Mouse (Mus musculus): Measurements from ENCODE around the gene Abcc5.

Gene Abcc5

DNA sequence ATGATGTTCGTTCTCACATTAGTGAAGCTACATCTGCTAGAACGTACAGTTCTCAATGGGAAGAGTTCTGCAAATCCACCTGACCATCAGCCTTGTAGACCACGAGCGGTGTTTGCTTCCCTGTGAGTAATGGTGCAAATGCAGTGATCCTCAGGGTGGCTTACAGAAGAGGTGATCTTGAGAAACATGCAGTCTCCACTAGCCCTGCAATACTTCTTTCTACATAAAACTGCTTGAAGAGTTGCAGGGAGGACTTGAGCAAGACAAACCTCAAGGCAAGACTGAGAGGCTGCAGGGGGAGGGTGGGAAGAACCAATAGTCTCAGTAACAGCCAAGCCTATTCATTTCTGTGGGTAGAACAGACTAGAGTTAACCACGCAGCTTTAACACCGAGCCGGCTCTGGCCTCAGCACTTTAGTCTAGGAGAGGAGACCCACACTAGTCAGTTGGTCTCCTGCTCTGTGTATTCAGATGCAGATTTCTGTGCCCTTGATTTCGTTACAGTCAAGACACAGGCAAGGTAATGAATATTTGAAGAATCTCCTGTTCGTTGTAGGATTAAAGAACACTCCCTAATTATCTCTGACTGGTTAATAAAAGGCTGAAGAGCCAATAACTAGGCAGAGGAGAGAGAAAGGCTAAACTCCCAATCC lies 66.4 kb downstream of the Abcc5 start:
- no peak for DNase-seq (ENCODE audit: low spot score in 2 of 2)

DNA sequence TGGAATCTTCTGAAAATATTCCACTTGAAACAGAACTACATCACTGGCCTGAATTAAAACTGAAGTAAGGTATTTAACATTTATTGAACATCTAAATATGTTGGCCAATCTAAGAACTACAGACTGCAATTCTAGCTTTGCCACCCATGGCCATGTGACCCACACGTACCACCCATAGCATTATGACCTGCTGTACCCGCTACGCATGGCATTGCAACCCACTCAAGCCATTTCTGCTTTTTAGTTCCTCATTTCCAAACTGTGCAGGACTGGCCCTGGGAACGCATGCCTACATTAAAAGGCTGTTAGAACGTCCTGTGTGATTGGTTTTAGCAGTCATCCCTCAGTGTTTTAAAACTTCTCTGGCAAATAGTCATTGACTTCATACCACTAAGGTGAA lies 68.4 kb downstream of the Abcc5 start:
- no peak for DNase-seq (ENCODE audit: low spot score in 2 of 2)

DNA sequence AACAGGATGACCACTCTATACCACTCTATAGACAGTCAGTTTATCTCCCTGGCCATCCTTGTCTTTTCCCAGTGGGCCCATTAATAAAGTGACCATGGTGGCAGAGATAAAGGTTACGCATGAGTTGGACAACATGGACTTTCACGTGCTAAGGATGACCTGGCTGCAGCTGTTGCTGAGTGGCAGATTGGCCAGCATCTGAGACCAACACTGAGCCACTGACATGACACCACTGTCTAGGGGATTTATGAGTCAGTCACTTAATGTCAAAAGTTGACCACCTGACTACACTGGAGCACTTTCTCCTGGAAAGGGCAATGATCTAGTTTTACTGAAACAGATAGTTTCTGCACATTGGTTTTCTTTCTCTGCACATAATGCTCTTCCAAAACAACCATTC lies 71.4 kb downstream of the Abcc5 start:
- DNase-seq (ENCODE audit: low spot score in 2 of 2) = no peak

DNA sequence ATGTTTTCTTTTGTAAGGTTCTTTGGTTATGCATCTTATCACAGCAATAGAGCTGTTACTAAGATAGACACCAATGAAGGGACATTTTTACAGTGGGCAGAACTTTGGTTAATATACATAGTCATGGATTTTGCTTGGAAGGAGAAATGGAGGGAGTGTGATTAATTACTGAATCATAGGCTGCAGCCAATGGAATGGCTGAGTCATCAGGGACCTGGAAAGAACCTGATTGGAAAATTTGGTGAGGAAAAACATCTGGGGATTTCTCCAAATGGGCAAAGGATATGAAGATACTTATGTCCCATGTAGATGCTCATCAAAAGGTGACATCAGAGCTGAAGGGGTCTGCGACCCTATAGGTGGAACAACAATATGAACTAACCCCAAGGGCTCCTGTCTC lies 72.2 kb downstream of the Abcc5 start:
- no peak for DNase-seq (ENCODE audit: low spot score in 2 of 2)

DNA sequence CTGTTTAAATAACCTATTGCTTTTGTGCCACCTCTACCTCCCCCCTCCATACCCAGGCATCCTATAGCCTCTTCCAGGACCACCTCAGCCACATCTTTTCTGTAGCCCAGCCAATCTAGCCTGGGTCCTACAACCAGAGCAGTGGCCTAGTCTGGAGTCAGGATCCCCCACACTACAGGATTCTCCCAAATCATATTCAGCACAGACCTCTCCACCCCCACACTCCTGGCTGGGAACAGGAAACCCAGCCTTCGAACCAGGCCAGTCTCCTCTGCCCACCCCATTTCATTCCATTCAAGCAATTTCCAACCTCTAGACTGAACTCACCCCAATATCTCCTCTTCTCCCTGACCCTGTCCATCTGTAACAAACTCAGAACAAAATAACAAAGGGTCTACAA lies 80.7 kb downstream of the Abcc5 start:
- DNase-seq (ENCODE audit: low spot score in 2 of 2) = no peak

DNA sequence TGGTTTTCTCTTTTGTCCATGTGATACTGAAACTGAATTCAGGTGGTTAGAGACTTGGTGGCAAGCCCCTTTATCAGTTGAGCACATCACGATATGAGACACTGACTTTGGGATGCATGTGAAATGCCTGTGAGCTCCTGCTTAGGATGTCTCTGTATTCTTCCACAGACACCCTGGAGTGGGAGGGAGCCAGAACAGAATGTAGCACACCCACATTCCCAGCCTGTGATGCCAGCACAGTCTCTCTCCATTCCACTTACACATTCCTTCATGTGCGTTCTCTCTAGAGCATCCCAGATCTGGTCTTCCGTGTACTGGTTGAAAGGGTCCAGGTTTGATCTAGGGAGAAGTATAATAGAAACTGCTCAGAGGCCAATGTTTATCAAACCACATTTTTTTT lies 87.6 kb downstream of the Abcc5 start:
- DNase-seq (ENCODE audit: low spot score in 2 of 2) = no peak

DNA sequence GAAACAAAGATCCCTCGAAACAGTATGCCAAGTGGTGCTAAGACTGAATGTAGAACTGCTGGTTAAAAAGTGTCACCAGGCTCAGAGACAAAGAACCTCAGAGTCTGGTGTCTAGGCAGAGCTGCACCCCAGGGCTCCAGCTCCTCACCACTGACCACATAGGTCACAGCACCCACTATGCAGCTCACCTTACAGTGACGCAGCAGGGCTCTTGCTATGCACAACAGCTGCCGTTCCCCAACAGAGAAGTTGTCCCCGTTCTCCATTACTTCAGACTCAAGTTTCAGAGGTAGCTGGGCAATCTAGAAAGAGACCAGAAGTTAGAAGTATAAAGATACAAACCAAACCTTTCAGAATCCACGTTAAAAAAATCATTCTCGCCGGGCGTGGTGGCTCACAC lies 91.3 kb downstream of the Abcc5 start:
- DNase-seq (ENCODE audit: low spot score in 2 of 2) = no peak

DNA sequence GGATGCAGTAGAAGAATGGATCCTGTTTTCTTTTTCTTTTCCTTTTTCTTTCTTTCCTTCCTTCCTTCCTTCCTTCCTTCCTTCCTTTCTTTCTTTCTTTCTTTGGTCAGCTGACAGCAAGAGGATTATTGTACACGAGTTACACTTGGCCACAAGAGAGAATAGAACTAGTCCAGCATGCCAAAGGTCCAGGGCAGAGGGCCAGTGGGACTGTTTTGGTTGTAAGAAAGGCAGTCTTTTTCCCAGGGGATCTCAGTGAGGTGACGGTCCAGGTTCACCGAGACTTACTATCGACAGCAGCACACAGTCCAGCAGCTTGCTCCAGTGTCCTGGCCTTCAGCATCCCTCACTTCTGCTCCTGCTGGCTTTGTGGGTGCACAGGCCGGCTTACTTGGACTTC lies 97.9 kb downstream of the Abcc5 start:
- no peak for DNase-seq (ENCODE audit: low spot score in 2 of 2)

DNA sequence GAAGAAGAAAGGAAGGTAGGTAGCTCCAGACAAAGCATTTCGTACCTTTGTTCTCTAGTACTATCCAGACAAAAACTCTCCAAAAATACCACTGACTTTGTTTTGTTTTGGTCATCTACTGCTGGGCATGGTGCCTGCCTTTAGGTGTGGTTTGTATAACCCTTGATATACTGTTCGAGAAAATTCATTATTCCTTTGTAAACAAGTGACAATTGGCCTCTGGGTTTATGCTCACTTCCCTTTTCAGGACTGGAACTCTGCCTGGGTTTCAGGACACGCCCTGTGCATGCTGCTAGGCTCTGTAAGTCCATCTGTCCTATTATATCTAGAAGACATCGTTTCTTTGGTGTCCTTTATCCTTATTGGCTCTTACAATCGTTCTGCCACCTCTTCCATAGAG lies 100.9 kb downstream of the Abcc5 start, which contains the start of gene Cyp2ab1:
Gene Cyp2ab1 (minus strand): TSS at position 119 of the 400 bp plus-strand sequence.
- DNase-seq (ENCODE audit: low spot score in 2 of 2) = no peak

DNA sequence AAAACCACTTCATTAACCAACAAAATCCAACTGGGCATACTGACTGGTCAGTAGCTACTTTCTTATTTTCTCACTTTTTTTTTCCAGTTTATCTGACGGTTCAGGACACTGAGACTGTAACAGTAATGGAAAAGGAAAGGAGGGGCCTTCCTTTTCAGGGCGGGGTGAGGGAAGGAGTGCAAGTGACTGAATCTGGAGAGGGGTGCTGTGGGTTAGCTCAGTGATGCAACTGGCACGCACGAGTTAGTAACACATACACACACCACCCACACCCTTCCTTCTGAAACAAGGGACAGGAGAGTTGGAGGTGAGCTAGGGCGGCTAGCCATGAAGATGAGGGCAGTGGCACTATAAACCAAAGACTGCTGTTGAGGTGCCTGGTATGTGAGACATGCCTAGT lies 102.3 kb downstream of the Abcc5 start:
- DNase-seq (ENCODE audit: low spot score in 2 of 2) = no peak

DNA sequence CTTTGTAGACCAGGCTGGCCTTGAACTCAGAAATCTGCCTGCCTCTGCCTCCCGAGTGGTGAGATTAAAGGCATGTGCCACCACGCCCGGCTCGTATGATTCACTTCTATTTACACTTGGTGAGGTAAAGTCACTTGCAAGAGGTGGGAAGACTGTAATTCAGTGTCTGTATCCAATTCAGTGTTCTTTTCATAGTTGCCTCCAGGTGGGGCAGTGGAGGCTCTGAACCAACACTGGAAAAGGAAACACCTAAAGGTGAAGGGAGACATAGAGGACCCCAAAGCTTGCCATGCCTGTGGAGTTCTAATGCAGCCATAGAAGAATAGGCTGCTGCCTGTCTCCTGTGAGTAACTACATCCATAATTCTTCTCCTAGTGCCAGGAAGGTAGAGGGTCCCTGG lies 103.9 kb downstream of the Abcc5 start:
- DNase-seq (ENCODE audit: low spot score in 2 of 2) = no peak

DNA sequence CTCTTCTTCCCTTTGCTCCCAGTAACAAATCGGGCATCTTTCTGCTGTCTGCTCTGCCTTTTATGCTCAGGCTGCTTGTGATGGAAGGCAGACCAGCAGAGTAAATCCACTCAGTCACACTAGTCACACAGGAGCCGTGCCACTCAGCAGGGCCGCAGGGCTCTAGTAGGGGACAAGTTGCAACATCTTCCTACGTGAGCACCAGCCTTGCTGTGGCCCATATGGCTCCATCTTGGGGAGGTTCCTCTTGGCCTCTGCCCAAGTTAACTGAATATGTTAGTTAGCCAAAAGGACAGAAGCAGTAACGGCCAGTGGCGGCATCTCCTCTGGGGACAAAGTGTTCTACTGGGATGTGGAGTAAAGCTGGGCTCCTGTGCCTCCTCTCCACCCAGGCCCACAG lies 109.4 kb downstream of the Abcc5 start:
- no peak for DNase-seq (ENCODE audit: low spot score in 2 of 2)

DNA sequence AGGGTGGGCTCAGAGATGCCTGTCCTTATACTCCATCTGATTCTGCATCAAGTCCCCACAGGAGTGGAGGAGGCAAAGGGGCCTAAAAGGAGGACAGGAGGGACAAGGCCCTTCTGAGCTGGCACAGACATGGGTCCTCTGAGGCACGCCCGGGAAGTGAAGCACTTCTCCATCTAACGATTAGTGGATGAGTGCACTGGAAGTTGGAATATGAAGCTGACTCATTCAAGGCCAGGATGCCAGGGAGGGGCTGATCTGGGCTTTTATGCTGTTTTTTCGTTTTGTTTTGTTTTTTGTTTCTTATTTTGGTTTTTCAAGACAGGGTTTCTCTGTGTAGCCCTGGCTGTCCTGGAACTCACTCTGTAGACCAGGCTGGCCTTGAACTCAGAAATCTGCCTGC lies 110.9 kb downstream of the Abcc5 start:
- no peak for DNase-seq (ENCODE audit: low spot score in 2 of 2)

DNA sequence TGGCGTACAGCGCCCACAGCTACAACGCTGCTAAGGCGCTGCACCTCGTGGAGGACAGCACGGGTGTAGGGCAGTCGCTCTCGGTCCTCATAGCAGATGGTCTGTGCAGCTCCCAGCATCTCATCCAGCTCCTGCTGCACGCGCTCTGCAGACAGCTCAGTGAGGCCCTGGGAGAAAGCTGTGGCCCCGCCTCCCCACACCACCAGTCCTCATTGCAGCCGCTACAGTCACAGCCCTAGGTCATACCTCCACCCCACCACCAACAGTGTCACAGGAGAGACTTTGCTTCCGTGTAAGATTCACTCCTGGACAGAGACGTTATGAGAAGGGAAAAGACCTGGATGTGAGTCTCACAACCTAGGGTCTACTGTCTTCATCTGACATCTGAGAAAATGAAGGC lies 113.9 kb downstream of the Abcc5 start:
- no peak for DNase-seq (ENCODE audit: low spot score in 2 of 2)

DNA sequence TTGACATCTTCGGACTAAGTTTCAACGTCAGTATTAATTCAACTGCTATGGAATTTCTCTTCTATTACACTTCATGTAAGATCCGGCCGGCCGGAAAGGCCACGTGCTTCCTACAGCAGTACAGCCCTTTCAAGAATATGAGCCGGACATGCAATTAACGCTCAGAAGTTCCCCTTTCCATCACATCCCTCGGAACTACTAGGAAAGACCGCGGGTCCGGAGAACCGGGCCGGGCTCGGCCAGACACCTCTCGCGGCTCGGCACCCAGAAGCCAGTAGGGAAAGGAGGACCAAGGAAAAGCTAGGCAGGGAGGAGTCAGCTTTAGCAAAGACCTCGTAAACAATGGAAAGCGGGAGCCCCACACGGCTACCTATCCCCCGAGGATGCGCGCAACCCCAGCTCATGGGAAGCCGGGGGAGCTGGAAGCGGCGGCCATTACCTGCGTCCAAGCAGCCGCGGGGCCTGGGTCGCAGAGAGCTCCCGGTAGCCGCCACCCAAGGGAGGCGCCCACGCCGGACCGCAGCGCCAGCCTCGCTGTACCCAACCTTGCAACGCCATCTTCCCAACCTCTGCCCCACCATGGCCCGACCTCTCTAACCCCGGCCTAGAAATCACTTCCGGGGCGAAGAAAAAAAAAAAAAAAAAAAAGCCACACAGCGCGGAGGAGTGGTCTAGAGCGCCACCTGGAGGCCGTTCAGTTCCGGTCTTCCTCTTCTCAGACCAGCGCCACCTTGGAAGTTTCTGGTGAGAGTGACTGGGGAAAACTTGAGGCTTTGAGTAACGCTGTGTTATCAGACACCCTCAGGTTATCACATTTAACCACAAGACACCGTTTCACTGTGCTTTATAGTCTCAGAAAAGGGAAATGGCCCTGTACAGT lies 124.2 kb downstream of the Abcc5 start, which contains the start of gene Parl:
Gene Parl (minus strand): TSS at position 618 of the 880 bp plus-strand sequence.
- peak; percentile 64 to 71 for DNase-seq (ENCODE audit: low spot score in 2 of 2)

DNA sequence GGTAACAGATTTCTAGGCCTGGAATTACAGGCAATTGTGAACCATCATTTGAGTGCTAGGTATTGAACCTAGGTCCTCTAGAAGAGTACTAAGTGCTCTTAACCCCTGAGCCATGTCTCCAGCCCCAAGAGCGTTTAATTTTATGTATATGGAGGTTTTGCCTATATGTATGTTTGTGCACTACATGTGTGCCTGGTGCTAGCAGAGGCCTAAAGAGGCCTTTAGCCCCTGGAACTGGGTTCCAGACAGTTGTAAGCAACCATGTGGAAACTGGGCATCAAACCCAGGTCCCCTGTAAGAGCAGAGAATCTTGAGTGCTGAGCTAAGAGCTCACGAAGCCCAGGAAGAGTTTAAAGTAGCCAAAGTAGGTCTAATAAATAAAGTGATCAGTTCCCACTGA lies 126.1 kb downstream of the Abcc5 start:
- no peak for DNase-seq (ENCODE audit: low spot score in 2 of 2)

Data from spleen, postnatal 14 days (tissue).